Mouse (Mus musculus): ENCODE data around the gene Pard3. TPM values are rescaled to one million over a fixed set of nuclear protein-coding genes. Genes with fewer than 3 reads are reported as not detected.

Pard3 gene
- polyA plus RNA-seq, 1 experiment = 51.2 TPM

DNA sequence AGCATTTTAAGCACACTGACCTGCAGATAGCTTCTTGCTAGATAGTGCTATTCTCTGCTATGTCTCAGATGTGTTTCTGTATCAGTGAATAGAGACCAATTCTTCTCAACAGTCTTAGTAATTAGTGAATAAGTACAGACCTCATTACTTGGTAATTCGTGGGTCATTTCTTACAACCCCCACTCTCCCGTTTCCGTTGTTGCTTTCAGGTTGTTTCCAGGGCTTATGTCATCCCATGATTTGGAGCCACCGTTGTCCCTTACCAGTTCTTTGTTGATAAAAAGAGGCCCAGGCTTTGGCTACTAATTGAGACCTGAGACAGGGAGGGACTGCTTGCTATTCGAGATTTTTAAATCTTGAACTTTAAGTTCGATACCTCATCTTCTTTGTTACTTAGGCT lies 129.7 kb downstream of the Pard3 start:
- TF ChIP-seq CTCF (conservative IDR thresholded peaks at IDR 0.05; ENCODE audit: insufficient read depth, insufficient read length, low read depth, low read length) (no peak), POLR2A (IDR thresholded peaks at IDR 0.05; ENCODE audit: low read depth, low read length) (no peak)
- H3K27ac ChIP-seq (ENCODE audit: insufficient read depth, low read depth, low read length) = no peak overlapping the region
- no peaks in the 10 kb centered on the region for H3K27me3 ChIP-seq (replicated peaks; ENCODE audit: control insufficient read depth, insufficient read depth, low read length)
- no peak for DNase-seq
- peaks cover 13% of the 10 kb centered on the region; the same call in 1 of the 2 replicates for H3K4me1 ChIP-seq (ENCODE audit: control insufficient read depth, insufficient read depth, low read length)
- H3K4me3 ChIP-seq (ENCODE audit: insufficient read depth, low read depth, low read length) = no peak overlapping the region
- H3K36me3 ChIP-seq (ENCODE audit: control insufficient read depth, insufficient read depth, low read length) = no peaks in the 10 kb centered on the region
- WGBS = 60% methylated on average over 6 of the region's 6 CpGs

DNA sequence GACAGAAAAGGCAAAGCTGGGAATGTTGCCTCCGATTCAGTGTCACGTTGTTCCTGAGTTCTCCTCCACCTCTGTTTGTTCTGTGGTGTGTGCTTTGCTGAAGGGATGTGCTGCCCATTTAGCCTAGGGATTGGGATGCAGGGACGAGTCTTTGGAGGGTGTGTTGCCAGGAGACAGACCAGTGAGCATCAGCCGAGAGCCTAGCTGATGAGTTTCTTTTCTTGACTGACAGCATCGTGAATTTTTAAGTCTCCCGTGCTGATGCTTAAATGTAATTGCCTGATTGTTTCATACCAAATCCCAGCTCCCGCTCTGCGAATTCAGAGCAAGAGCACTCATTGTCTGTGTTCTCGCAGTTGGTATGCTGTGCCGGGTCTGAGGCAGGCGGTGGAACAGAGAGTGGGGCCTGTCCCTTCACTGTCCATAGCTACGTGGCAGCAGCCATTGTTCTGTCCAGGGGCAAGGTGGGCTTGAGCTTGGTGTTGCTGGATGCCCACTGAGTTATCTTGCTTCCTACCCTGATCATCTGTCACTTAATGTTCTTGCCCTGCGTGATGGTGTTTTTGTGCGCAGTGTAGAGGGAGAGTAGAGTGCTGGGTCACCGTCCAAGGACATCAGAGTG lies 131.2 kb downstream of the Pard3 start:
- DNase-seq = no peak
- WGBS = 89% methylated on average over 15 of the region's 15 CpGs
- Histone ChIP-seq H3K4me1 (ENCODE audit: control insufficient read depth, insufficient read depth, low read length) (peaks cover 10% of the 10 kb centered on the region; the same call in 1 of the 2 replicates), H3K27me3 (replicated peaks; ENCODE audit: control insufficient read depth, insufficient read depth, low read length) (no peaks in the 10 kb centered on the region), H3K27ac (ENCODE audit: insufficient read depth, low read depth, low read length) (no peak overlapping the region), H3K4me3 (ENCODE audit: insufficient read depth, low read depth, low read length) (no peak overlapping the region), H3K36me3 (ENCODE audit: control insufficient read depth, insufficient read depth, low read length) (no peaks in the 10 kb centered on the region)
- TF ChIP-seq POLR2A (IDR thresholded peaks at IDR 0.05; ENCODE audit: low read depth, low read length) (no peak), CTCF (conservative IDR thresholded peaks at IDR 0.05; ENCODE audit: insufficient read depth, insufficient read length, low read depth, low read length) (no peak)

DNA sequence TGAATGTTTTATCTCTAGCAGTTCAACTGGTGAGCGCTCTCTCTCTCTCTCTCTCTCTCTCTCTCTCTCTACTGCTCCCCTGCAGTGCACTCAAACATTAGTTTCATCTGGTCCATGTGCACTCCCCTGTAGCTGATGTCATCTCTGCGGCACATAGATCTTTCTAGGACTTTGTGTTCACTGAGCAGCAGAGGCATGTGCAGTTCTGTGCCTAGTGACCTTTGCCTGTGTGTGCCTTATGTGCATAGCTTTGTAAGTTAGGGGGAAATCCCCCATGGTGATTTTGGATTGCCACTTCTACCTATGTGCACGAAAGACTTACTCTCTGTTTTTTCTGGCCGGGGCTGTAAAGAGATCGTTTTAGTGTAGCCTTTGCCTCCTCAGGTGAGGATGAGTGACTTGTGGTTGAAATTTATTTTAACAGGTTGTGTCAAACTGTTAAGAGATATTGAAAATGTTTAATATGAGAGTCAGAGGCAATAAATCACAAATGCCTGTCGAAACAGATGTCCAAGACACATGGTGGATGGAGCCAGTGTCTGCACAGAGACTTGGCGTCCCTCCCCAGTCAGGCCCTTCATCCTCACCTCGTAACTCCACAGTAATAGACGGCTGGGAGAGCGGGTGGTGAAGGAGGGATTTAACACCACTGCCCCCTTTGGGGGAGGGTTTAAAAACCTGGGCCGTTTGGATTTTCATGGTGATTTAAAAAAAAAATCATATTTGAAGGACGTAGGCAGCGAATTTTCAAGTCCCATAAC lies 133.0 kb downstream of the Pard3 start:
- Histone ChIP-seq H3K36me3 (ENCODE audit: control insufficient read depth, insufficient read depth, low read length) (no peaks in the 10 kb centered on the region), H3K27ac (ENCODE audit: insufficient read depth, low read depth, low read length) (no peak overlapping the region), H3K4me3 (ENCODE audit: insufficient read depth, low read depth, low read length) (no peak overlapping the region), H3K27me3 (replicated peaks; ENCODE audit: control insufficient read depth, insufficient read depth, low read length) (no peaks in the 10 kb centered on the region), H3K4me1 (ENCODE audit: control insufficient read depth, insufficient read depth, low read length) (peaks cover 8% of the 10 kb centered on the region; the same call in 1 of the 2 replicates)
- no peak for DNase-seq
- TF ChIP-seq POLR2A (IDR thresholded peaks at IDR 0.05; ENCODE audit: low read depth, low read length) (no peak), CTCF (conservative IDR thresholded peaks at IDR 0.05; ENCODE audit: insufficient read depth, insufficient read length, low read depth, low read length) (no peak)
- 71% methylated on average over 13 of the region's 13 CpGs for WGBS

DNA sequence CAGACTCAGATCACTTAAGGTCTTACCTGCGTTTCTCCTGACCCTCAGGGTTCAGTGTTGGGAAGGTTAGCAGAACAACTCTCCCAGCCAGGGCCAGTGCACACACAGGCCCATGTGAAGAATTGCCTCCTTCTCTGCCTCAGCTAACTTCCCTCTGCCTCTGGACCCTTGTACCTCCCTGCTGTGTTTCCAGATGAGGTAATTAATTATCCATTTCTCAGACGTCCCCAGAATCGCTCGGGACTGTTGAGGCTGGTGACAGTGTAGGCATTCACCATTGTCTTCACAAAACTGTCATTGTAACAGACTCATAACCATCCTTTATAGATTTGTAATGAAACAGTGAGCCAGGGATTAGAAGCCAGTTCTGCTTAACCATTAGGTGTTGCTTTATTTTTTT lies 143.8 kb downstream of the Pard3 start:
- Histone ChIP-seq H3K27me3 (replicated peaks; ENCODE audit: control insufficient read depth, insufficient read depth, low read length) (no peaks in the 10 kb centered on the region), H3K4me3 (ENCODE audit: insufficient read depth, low read depth, low read length) (no peak overlapping the region), H3K36me3 (ENCODE audit: control insufficient read depth, insufficient read depth, low read length) (no peaks in the 10 kb centered on the region), H3K4me1 (ENCODE audit: control insufficient read depth, insufficient read depth, low read length) (no peaks in the 10 kb centered on the region), H3K27ac (ENCODE audit: insufficient read depth, low read depth, low read length) (no peak overlapping the region)
- no peak for DNase-seq
- WGBS = 40% methylated on average over 4 of the region's 4 CpGs
- no peak for TF ChIP-seq POLR2A (IDR thresholded peaks at IDR 0.05; ENCODE audit: low read depth, low read length)
- TF ChIP-seq CTCF (conservative IDR thresholded peaks at IDR 0.05; ENCODE audit: insufficient read depth, insufficient read length, low read depth, low read length) = no peak

DNA sequence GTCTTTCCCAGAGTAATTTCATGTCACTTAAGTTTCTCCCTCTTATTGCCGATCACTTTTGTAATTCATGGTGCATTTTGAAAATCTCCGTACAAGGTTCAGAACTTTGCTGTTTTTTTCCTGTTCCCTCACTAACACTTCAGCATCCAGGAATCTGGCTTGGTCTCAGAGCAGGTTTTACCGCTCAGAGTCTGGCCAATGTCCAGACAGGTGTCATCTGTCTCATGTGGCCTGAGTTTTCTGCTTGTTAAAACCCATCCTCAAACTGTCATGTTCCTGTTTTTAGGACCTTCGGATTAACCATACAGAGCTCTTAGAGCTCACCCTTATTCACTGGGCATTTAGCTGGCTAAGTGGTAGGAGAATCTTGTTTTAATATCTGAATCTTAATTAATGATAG lies 146.9 kb downstream of the Pard3 start:
- 60% methylated on average over 4 of the region's 4 CpGs for WGBS
- no peak overlapping the region for H3K27ac ChIP-seq (ENCODE audit: insufficient read depth, low read depth, low read length)
- no peaks in the 10 kb centered on the region; the same call in 1 of the 2 replicates for H3K4me1 ChIP-seq (ENCODE audit: control insufficient read depth, insufficient read depth, low read length)
- H3K27me3 ChIP-seq (replicated peaks; ENCODE audit: control insufficient read depth, insufficient read depth, low read length) = no peaks in the 10 kb centered on the region
- no peak overlapping the region for H3K4me3 ChIP-seq (ENCODE audit: insufficient read depth, low read depth, low read length)
- no peak for TF ChIP-seq CTCF (conservative IDR thresholded peaks at IDR 0.05; ENCODE audit: insufficient read depth, insufficient read length, low read depth, low read length)
- TF ChIP-seq POLR2A (IDR thresholded peaks at IDR 0.05; ENCODE audit: low read depth, low read length) = no peak
- H3K36me3 ChIP-seq (ENCODE audit: control insufficient read depth, insufficient read depth, low read length) = no peaks in the 10 kb centered on the region
- no peak for DNase-seq

DNA sequence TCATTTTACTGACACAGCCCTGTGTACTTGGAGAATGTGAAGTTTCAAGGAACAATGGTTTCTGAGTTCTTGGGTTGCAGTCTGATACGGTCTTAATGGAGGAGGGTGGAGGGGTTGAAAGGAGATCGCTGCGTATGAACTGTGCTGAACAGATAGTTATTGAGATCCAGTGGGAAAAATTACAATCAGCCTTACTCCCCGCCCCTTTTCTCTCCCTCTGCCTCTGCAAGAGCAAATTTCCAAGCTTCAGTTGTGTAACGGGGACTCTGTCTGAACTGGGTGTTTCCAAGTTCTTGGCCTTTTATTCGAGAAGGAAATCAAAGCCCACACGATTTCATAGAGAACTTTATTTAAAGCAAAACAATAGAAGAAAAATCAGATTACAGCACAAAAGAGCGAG lies 150.6 kb downstream of the Pard3 start:
- H3K27ac ChIP-seq (ENCODE audit: insufficient read depth, low read depth, low read length) = no peak overlapping the region
- WGBS = 75% methylated on average over 8 of the region's 8 CpGs
- H3K27me3 ChIP-seq (replicated peaks; ENCODE audit: control insufficient read depth, insufficient read depth, low read length) = no peaks in the 10 kb centered on the region
- TF ChIP-seq POLR2A (IDR thresholded peaks at IDR 0.05; ENCODE audit: low read depth, low read length) = no peak
- no peak for TF ChIP-seq CTCF (conservative IDR thresholded peaks at IDR 0.05; ENCODE audit: insufficient read depth, insufficient read length, low read depth, low read length)
- no peaks in the 10 kb centered on the region; the same call in 1 of the 2 replicates for H3K4me1 ChIP-seq (ENCODE audit: control insufficient read depth, insufficient read depth, low read length)
- no peaks in the 10 kb centered on the region for H3K36me3 ChIP-seq (ENCODE audit: control insufficient read depth, insufficient read depth, low read length)
- no peak overlapping the region for H3K4me3 ChIP-seq (ENCODE audit: insufficient read depth, low read depth, low read length)
- DNase-seq = no peak

DNA sequence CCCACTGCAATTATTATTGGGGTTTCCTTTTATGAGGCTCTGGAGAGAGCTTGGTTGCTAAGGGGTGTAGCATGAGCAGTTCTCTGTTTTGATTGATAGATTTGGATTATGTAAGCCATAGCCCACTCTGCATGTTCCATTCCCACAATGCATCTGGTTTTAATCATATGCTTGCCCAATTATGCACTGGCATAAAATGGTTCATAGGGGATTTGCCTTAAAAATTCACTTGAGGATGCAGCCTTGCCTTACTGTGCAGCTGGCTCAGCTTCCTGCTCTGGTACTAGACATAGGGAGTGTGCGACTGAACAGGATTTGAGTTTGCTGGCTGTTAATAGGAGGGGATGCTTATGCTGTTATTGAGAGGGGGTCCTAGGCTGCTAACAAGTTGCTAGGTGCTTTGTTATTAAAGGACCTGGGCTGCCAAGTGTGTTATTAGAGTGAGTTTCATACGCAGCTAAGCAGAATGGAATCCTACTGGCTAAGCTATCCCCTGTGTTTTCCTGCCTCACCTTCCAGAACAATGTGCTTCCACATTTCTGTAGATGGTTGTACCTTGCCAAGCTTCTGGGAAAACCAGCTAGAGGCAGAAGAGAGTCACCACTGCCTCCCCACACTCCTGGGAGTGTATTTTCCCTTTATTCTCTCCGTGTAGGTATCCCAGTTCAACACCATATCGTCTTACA lies 151.2 kb downstream of the Pard3 start:
- TF ChIP-seq POLR2A (IDR thresholded peaks at IDR 0.05; ENCODE audit: low read depth, low read length) (no peak), CTCF (conservative IDR thresholded peaks at IDR 0.05; ENCODE audit: insufficient read depth, insufficient read length, low read depth, low read length) (no peak)
- Histone ChIP-seq H3K4me3 (ENCODE audit: insufficient read depth, low read depth, low read length) (no peak overlapping the region), H3K4me1 (ENCODE audit: control insufficient read depth, insufficient read depth, low read length) (no peaks in the 10 kb centered on the region; the same call in 1 of the 2 replicates), H3K36me3 (ENCODE audit: control insufficient read depth, insufficient read depth, low read length) (no peaks in the 10 kb centered on the region), H3K27ac (ENCODE audit: insufficient read depth, low read depth, low read length) (no peak overlapping the region), H3K27me3 (replicated peaks; ENCODE audit: control insufficient read depth, insufficient read depth, low read length) (no peaks in the 10 kb centered on the region)
- WGBS = 77% methylated on average over 4 of the region's 4 CpGs
- DNase-seq = no peak
